Comparison of ENCODE assay signal across 10 mouse cellular contexts in genomic region chr3:119933049-119933511, GRCm38 (mm10).
DNase-seq lines count a peak whose midpoint lies in the region; ATAC-seq and TF ChIP-seq lines count a peak whose summit lies in the region.
"Had no signal": no experiment of that assay in that cellular context is flagged by ENCODE, and none has a peak within 500 bp of the region (broad histone marks: within the 10 kb centered on the region; RNA-seq: fewer than 3 reads in every experiment).

No protein-coding gene starts in this region.

- no peak for TF ChIP-seq POLR2A in cerebellum, adult 2 months (IDR thresholded peaks at IDR 0.05; ENCODE audit: borderline replicate concordance, insufficient read depth, low read length)

- no peak for ATAC-seq in hindbrain, embryonic 14.5 days (ENCODE audit: low FRiP score)
- ATAC-seq in hindbrain, embryonic 11.5 days (ENCODE audit: low FRiP score), result no peak
- ATAC-seq in limb, embryonic 13.5 days (ENCODE audit: low FRiP score, low read depth), result peak; percentile 32; the same call in 1 of the 2 replicates

- peak; percentile 61 for DNase-seq in hindbrain, embryonic 14.5 days (ENCODE audit: low spot score)
- DNase-seq in hindbrain, embryonic 11.5 days (ENCODE audit: low spot score), result no peak
- DNase-seq in 3T3-L1 (ENCODE audit: low read depth, low spot score) (peak; percentile 77), MN1 (ENCODE audit: low spot score) (peak; percentile 21)
- DNase-seq in natural killer cell, adult 2 months (ENCODE audit: low spot score in 2 of 2), result no peak
- no peak for DNase-seq in cerebellum, adult 2 months
- DNase-seq: cerebellum, postnatal 25 days; kidney, adult 2 months had no signal

- H3K9me3 ChIP-seq in hindbrain, embryonic 14.5 days (ENCODE audit: control insufficient read depth, low read length), result no peaks in the 10 kb centered on the region
- H3K9me3 ChIP-seq in hindbrain, embryonic 11.5 days (ENCODE audit: control insufficient read depth, low read length), result no peaks in the 10 kb centered on the region
- no peaks in the 10 kb centered on the region for H3K9me3 ChIP-seq in limb, embryonic 13.5 days

- H3K4me1 ChIP-seq in hindbrain, embryonic 14.5 days (replicated peaks; ENCODE audit: control insufficient read depth, insufficient read depth, low read length), result peaks cover 9% of the 10 kb centered on the region
- H3K4me1 ChIP-seq in hindbrain, embryonic 11.5 days (replicated peaks; ENCODE audit: control insufficient read depth, insufficient read depth, low read length), result no peaks in the 10 kb centered on the region
- H3K4me1 ChIP-seq in limb, embryonic 13.5 days, result no peaks in the 10 kb centered on the region
- no peaks in the 10 kb centered on the region for H3K4me1 ChIP-seq in cerebellum, adult 2 months (ENCODE audit: control insufficient read depth, insufficient read depth, low read length)

- no peaks in the 10 kb centered on the region for H3K36me3 ChIP-seq in hindbrain, embryonic 14.5 days (replicated peaks; ENCODE audit: control insufficient read depth, insufficient read depth)
- H3K36me3 ChIP-seq in hindbrain, embryonic 11.5 days (ENCODE audit: control insufficient read depth, insufficient read depth, low read length), result no peaks in the 10 kb centered on the region
- H3K36me3 ChIP-seq in limb, embryonic 13.5 days, result no peaks in the 10 kb centered on the region

- H3K27me3 ChIP-seq in hindbrain, embryonic 14.5 days (ENCODE audit: control insufficient read depth, insufficient read depth, low read length), result no peaks in the 10 kb centered on the region
- H3K27me3 ChIP-seq in hindbrain, embryonic 11.5 days (ENCODE audit: control insufficient read depth, insufficient read depth, low read length), result no peaks in the 10 kb centered on the region
- no peaks in the 10 kb centered on the region for H3K27me3 ChIP-seq in limb, embryonic 13.5 days
- no peaks in the 10 kb centered on the region for H3K27me3 ChIP-seq in cerebellum, adult 2 months (ENCODE audit: control insufficient read depth, insufficient read depth, low read length)

- 21% methylated on average over 5 of the region's 5 CpGs for WGBS in hindbrain, embryonic 14.5 days
- 34% methylated on average over 5 of the region's 5 CpGs for WGBS in hindbrain, embryonic 11.5 days
- 23% methylated on average over 5 of the region's 5 CpGs for WGBS in limb, embryonic 13.5 days
- 14% methylated on average over 5 of the region's 5 CpGs for WGBS in cerebellum, adult 2 months

- no peak overlapping the region for H3K9ac ChIP-seq in hindbrain, embryonic 14.5 days
- no peak overlapping the region for H3K9ac ChIP-seq in hindbrain, embryonic 11.5 days (ENCODE audit: low read depth, low read length)
- H3K9ac ChIP-seq in limb, embryonic 13.5 days, result no peak overlapping the region

- TF ChIP-seq CTCF in cerebellum, adult 2 months (IDR thresholded peaks at IDR 0.05; ENCODE audit: borderline replicate concordance, insufficient read depth, low read depth, low read length), result no peak

- peak overlapping the region; percentile 60; the same call in 1 of the 2 replicates for H3K27ac ChIP-seq in hindbrain, embryonic 14.5 days
- no peak overlapping the region for H3K27ac ChIP-seq in hindbrain, embryonic 11.5 days (ENCODE audit: low read depth, low read length)
- no peak overlapping the region for H3K27ac ChIP-seq in limb, embryonic 13.5 days
- no peak overlapping the region for H3K27ac ChIP-seq in cerebellum, adult 2 months (ENCODE audit: insufficient read depth, low read length)
- H3K27ac ChIP-seq: heart, adult 2 months had no signal

- no peak overlapping the region for H3K4me3 ChIP-seq in hindbrain, embryonic 14.5 days (replicated peaks; ENCODE audit: low read length)
- H3K4me3 ChIP-seq in hindbrain, embryonic 11.5 days (ENCODE audit: low read depth, low read length), result no peak overlapping the region
- no peak overlapping the region for H3K4me3 ChIP-seq in limb, embryonic 13.5 days
- H3K4me3 ChIP-seq in cerebellum, adult 2 months (replicated peaks; ENCODE audit: insufficient read depth, low read depth, low read length), result no peak overlapping the region
- H3K4me3 ChIP-seq: heart, adult 2 months had no signal

- H3K4me2 ChIP-seq in hindbrain, embryonic 14.5 days (replicated peaks), result no peak overlapping the region
- H3K4me2 ChIP-seq in hindbrain, embryonic 11.5 days (replicated peaks; ENCODE audit: low read depth, low read length), result no peak overlapping the region
- no peak overlapping the region for H3K4me2 ChIP-seq in limb, embryonic 13.5 days (replicated peaks)

Comparison
In these comparisons a context has a peak if more than half of its experiments do, and no peak if none do; other contexts are left out.
1. DNase-seq: peak in hindbrain, embryonic 14.5 days (single experiment), 3T3-L1 (single experiment) and MN1 (single experiment); none in hindbrain, embryonic 11.5 days (single experiment), natural killer cell, adult 2 months (0 of 2) and cerebellum, adult 2 months (0 of 2).